Mouse (Mus musculus) stomach, postnatal 0 days (tissue): ENCODE data around the gene Smoc2. TPM values are rescaled to one million over a fixed set of nuclear protein-coding genes. Genes with fewer than 3 reads are reported as not detected.

Experiments
- ATAC-seq: fragments of 200-750 bp; cut with Nextera tagmentation; 2 replicates; pipeline ENCODE4 v1.8.0; 2017; ENCODE audit not compliant: low FRiP score, low TSS enrichment
- DNase-seq: peaks from one replicate; pipeline ENCODE4 v3.0.0-alpha.2; 2016; ENCODE audit warnings: low spot score
- H3K27ac ChIP-seq: fragments of 300-500 bp; sonication (generic); replicated peaks from 2 replicates; pipeline ENCODE4 v1.5.1; 2014; ENCODE audit warnings: mild to moderate bottlenecking, control low read depth
- H3K27me3 ChIP-seq: fragments of 300-500 bp; sonication (generic); 2 replicates; pipeline ENCODE4 v1.6.1; 2014; ENCODE audit warnings: low read length; ENCODE audit not compliant: control insufficient read depth, insufficient read depth
- H3K36me3 ChIP-seq: fragments of 300-500 bp; sonication (generic); 2 replicates; pipeline ENCODE4 v1.6.1; 2014; ENCODE audit warnings: low read length, mixed read lengths; ENCODE audit not compliant: control insufficient read depth, insufficient read depth
- H3K4me1 ChIP-seq: fragments of 300-500 bp; sonication (generic); replicated peaks from 2 replicates; pipeline ENCODE4 v1.6.1; 2014; ENCODE audit warnings: antibody characterized with exemption; ENCODE audit not compliant: control insufficient read depth, insufficient read depth
- H3K4me2 ChIP-seq: fragments of 300-500 bp; sonication (generic); replicated peaks from 2 replicates; pipeline ENCODE4 v1.6.1; 2014; ENCODE audit warnings: low read depth, mild to moderate bottlenecking, control low read depth, moderate library complexity
- H3K4me3 ChIP-seq: fragments of 300-500 bp; sonication (generic); 2 replicates; pipeline ENCODE4 v1.5.1; 2014; ENCODE audit warnings: low read depth, low read length, control low read depth
- H3K9ac ChIP-seq: fragments of 300-500 bp; sonication (generic); 2 replicates; pipeline ENCODE4 v1.6.1; 2014; ENCODE audit warnings: mild to moderate bottlenecking, low read length, control low read depth, mixed read lengths
- H3K9me3 ChIP-seq: fragments of 300-500 bp; sonication (generic); 2 replicates; pipeline ENCODE4 v1.6.1; 2016; ENCODE audit warnings: low read length; ENCODE audit not compliant: control insufficient read depth
- CTCF ChIP-seq: IDR thresholded peaks from 2 replicates; pipeline ENCODE4 v1.5.1; 2016; ENCODE audit warnings: antibody characterized with exemption, low read depth, mild to moderate bottlenecking, moderate library complexity
- EP300 ChIP-seq: optimal IDR thresholded peaks from 2 replicates; pipeline ENCODE3; 2016; ENCODE audit warnings: antibody characterized with exemption
- WGBS: fragments of 180-500 bp; shearing (Covaris S2); extraction: QIAGEN DNeasy Blood & Tissue Kit; methylation state at CpG from one replicate; pipeline ENCODE4 v1.1.7; 2014; 5-methylcytosine and 5-hydroxymethylcytosine counted together
- polyA plus RNA-seq: library from polyadenylated mRNA; unstranded; fragments of >200 nt; fragmentation: Nextera tagmentation; extraction: Ambion mirVana; gene quantifications from 2 replicates; pipeline ENCODE4 v1.2.1, GENCODE M21; 2015

Smoc2 gene
- polyA plus RNA-seq, 1 experiment from 2014 or later: 59.2 TPM

- H3K9ac ChIP-seq: no peak overlapping the region
- WGBS: 73% methylated on average over 2 of the region's 2 CpGs
- no peaks in the 10 kb centered on the region for H3K9me3 ChIP-seq
- DNase-seq (no peak), ATAC-seq (no peak)
- H3K27ac ChIP-seq: no peak overlapping the region
- H3K36me3 ChIP-seq: no peaks in the 10 kb centered on the region
- no peaks in the 10 kb centered on the region for H3K27me3 ChIP-seq
- H3K4me3 ChIP-seq: no peak overlapping the region
- TF ChIP-seq CTCF (peak; percentile 46), EP300 (no peak)
- H3K4me2 ChIP-seq: no peak overlapping the region
- H3K4me1 ChIP-seq: no peaks in the 10 kb centered on the region
Observed at GRCm38 (mm10) chr17:14412460-14412859, 133.2 kb downstream of the Smoc2 start.

DNA sequence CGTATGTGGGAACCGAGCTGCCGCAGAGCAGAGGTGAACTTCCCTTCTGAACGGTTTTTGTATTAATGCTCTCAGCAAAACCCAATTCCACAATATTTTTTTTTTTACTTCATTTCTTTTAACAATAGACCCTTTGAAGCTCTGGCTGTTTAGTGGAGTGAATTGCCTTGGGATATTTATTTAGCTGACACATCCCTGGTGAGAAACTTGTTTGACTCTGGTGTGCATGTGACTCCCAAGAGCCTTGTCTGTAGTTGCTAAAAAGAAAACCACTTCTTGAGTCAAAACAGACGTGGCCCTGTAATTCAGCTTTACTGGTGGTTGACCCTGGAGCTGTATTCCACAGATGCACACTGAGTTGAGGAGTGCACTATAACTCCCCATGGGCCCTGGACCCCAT, 135.2 kb downstream of the Smoc2 start:
- H3K9ac ChIP-seq: no peak overlapping the region
- H3K4me2 ChIP-seq: no peak overlapping the region
- ATAC-seq (no peak), DNase-seq (no peak)
- H3K36me3 ChIP-seq: no peaks in the 10 kb centered on the region
- H3K27ac ChIP-seq: no peak overlapping the region
- no peaks in the 10 kb centered on the region for H3K27me3 ChIP-seq
- 61% methylated on average over 5 of the region's 5 CpGs for WGBS
- H3K9me3 ChIP-seq: no peaks in the 10 kb centered on the region
- no peak overlapping the region for H3K4me3 ChIP-seq
- TF ChIP-seq CTCF (no peak), EP300 (no peak)
- no peaks in the 10 kb centered on the region for H3K4me1 ChIP-seq

DNA sequence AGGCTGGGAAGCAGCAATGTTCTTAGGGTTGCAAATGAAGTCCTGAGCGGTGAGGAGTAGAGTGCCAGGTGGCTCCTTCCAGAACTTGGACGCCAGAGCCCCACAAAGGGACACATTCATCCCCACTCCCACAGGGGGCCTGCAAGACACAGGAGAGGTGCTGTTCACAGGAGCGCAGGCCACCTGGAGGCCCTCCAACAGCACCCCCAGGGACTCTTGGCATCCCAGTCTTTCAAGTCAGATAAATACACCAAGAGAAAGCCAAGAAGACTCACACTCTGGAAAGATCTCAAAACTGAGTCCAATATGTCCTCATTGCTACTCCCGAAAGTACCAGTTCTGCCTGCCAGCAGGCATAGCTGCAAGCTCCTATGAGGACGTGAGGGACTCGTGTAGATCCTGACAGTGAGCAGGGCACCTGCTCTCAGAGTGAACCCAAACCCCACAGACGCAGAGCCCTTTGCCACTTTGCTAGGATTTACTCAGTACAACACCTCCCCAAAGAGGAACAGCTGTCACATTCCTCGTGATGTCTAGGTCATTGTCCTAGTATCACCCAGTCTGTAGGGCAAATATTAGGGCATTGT, 141.2 kb downstream of the Smoc2 start:
- Histone ChIP-seq H3K4me2 (no peak overlapping the region), H3K4me1 (no peaks in the 10 kb centered on the region), H3K9ac (no peak overlapping the region), H3K27ac (no peak overlapping the region), H3K36me3 (no peaks in the 10 kb centered on the region), H3K9me3 (no peaks in the 10 kb centered on the region), H3K27me3 (no peaks in the 10 kb centered on the region), H3K4me3 (no peak overlapping the region)
- DNase-seq (no peak), ATAC-seq (no peak)
- TF ChIP-seq EP300: no peak
- WGBS: 49% methylated on average over 8 of the region's 8 CpGs

- H3K9ac ChIP-seq: no peak overlapping the region
- TF ChIP-seq CTCF (no peak), EP300 (no peak)
- no peaks in the 10 kb centered on the region for H3K4me1 ChIP-seq
- DNase-seq (no peak), ATAC-seq (no peak)
- no peaks in the 10 kb centered on the region for H3K9me3 ChIP-seq
- no peak overlapping the region for H3K4me3 ChIP-seq
- no peaks in the 10 kb centered on the region for H3K27me3 ChIP-seq
- H3K36me3 ChIP-seq: no peaks in the 10 kb centered on the region
- 41% methylated on average over 6 of the region's 6 CpGs for WGBS
- no peak overlapping the region for H3K27ac ChIP-seq
- no peak overlapping the region for H3K4me2 ChIP-seq
Observed at GRCm38 (mm10) chr17:14426481-14426880, 147.2 kb downstream of the Smoc2 start.

DNA sequence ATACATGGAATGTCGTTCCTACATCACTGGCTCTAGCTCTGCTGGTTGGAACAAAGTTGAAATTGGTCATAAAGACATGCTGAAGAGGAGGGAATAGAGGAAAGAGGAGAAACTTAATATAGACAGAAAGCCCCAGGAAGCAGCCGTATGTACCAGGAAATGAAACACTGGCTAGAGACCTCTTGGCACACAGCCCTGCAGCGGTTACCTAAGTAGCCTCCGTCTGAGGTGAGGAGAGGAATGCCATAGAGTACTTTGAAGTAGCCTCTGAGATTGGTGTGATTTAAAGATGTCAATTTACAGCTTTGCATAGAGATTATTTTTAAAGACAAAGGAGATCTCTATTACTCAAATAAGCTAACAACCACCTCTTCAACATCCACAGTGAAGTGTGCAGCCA, 155.4 kb downstream of the Smoc2 start:
- ATAC-seq (no peak), DNase-seq (no peak)
- no peak overlapping the region for H3K4me2 ChIP-seq
- H3K4me1 ChIP-seq: no peaks in the 10 kb centered on the region
- no peak overlapping the region for H3K27ac ChIP-seq
- H3K9me3 ChIP-seq: no peaks in the 10 kb centered on the region
- WGBS: 53% methylated on average over 4 of the region's 4 CpGs
- H3K9ac ChIP-seq: no peak overlapping the region
- H3K4me3 ChIP-seq: no peak overlapping the region
- H3K27me3 ChIP-seq: no peaks in the 10 kb centered on the region
- H3K36me3 ChIP-seq: no peaks in the 10 kb centered on the region
- TF ChIP-seq CTCF: no peak
- no peak for TF ChIP-seq EP300

- H3K4me2 ChIP-seq: no peak overlapping the region
- H3K4me3 ChIP-seq: no peak overlapping the region
- ATAC-seq (no peak), DNase-seq (no peak)
- H3K27ac ChIP-seq: no peak overlapping the region
- no peaks in the 10 kb centered on the region for H3K9me3 ChIP-seq
- no peaks in the 10 kb centered on the region for H3K27me3 ChIP-seq
- 79% methylated on average over 5 of the region's 5 CpGs for WGBS
- no peak overlapping the region for H3K9ac ChIP-seq
- H3K36me3 ChIP-seq: no peaks in the 10 kb centered on the region
- H3K4me1 ChIP-seq: no peaks in the 10 kb centered on the region
- TF ChIP-seq EP300: no peak
- no peak for TF ChIP-seq CTCF
Observed at GRCm38 (mm10) chr17:14445611-14446010, 166.3 kb downstream of the Smoc2 start.
